Mouse (Mus musculus) bone marrow macrophage, adult 2 months (primary cell): Measurements from ENCODE around the gene Htra2.

Experiments used
- CTCF ChIP-seq: IDR thresholded peaks from 2 replicates; pipeline ENCODE4 v1.5.1; 2012; ENCODE audit warnings: low read depth, mild to moderate bottlenecking, low read length, moderate library complexity
- POLR2A ChIP-seq: IDR thresholded peaks from 2 replicates; pipeline ENCODE4 v1.6.1; 2012; ENCODE audit warnings: mild to moderate bottlenecking, low read depth, low read length, borderline replicate concordance

GRCm38 (mm10) chr6:83071220-83071619 lies 16.1 kb upstream of the Htra2 start:
- TF ChIP-seq CTCF, result no peak
- TF ChIP-seq POLR2A, result no peak
